Mouse (Mus musculus) midbrain, embryonic 10.5 days (tissue): ENCODE data around the gene Ttbk2. TPM values are rescaled to one million over a fixed set of nuclear protein-coding genes. Genes with fewer than 3 reads are reported as not detected.
A peak's percentile ranks its signal among the peaks of the same experiment; 100 is the strongest.

Source experiments
- DNase-seq: peaks from one replicate; pipeline ENCODE4 v3.0.0-alpha.2; 2017; ENCODE audit warnings: low spot score
- H3K27ac ChIP-seq: fragments of 300-500 bp; sonication (generic); replicated peaks from 2 replicates; pipeline ENCODE4 v1.5.1; 2016; ENCODE audit warnings: mild to moderate bottlenecking
- H3K27me3 ChIP-seq: fragments of 300-500 bp; sonication (generic); 2 replicates; pipeline ENCODE4 v1.6.1; 2016; ENCODE audit warnings: low read depth, mild to moderate bottlenecking; ENCODE audit not compliant: poor library complexity, severe bottlenecking
- H3K36me3 ChIP-seq: fragments of 300-500 bp; sonication (generic); 2 replicates; pipeline ENCODE4 v1.6.1; 2016; ENCODE audit warnings: mild to moderate bottlenecking, moderate library complexity
- H3K4me1 ChIP-seq: fragments of 300-500 bp; sonication (generic); 2 replicates; pipeline ENCODE4 v1.6.1; 2016
- H3K4me3 ChIP-seq: fragments of 300-500 bp; sonication (generic); 2 replicates; pipeline ENCODE4 v1.5.1; 2016; ENCODE audit warnings: mild to moderate bottlenecking, moderate library complexity
- H3K9me3 ChIP-seq: fragments of 300-500 bp; sonication (generic); replicated peaks from 2 replicates; pipeline ENCODE4 v1.6.1; 2016; ENCODE audit warnings: mild to moderate bottlenecking
- WGBS: fragments of 180-500 bp; shearing (Covaris S2); methylation state at CpG from one replicate; pipeline ENCODE4 v1.1.7; 2016; 5-methylcytosine and 5-hydroxymethylcytosine counted together
- polyA plus RNA-seq: library from polyadenylated mRNA; unstranded; fragments of >200 nt; fragmentation: Nextera tagmentation; extraction: Ambion mirVana; gene quantifications from 2 replicates; pipeline ENCODE4 v1.2.1, GENCODE M21; 2016

Ttbk2 gene
- polyA plus RNA-seq, 1 experiment from 2014 or later = 4.0 TPM

- Histone ChIP-seq H3K27ac (peak overlapping the region; percentile 90), H3K4me3 (peak overlapping the region; percentile 99), H3K9me3 (no peaks in the 10 kb centered on the region), H3K36me3 (peaks cover 34% of the 10 kb centered on the region), H3K4me1 (peaks cover 42% of the 10 kb centered on the region), H3K27me3 (no peaks in the 10 kb centered on the region)
- DNase-seq = no peak
- WGBS = under 1% methylated on average over 50 of the region's 50 CpGs
Measured at GRCm38 (mm10) chr2:120730639-120731166, 119.7 kb downstream of the Ttbk2 start.

- peak overlapping the region; percentile 90 for H3K27ac ChIP-seq
- no peak for DNase-seq
- 13% methylated on average over 23 of the region's 23 CpGs for WGBS
Measured at GRCm38 (mm10) chr2:120729775-120730585, 120.4 kb downstream of the Ttbk2 start.

GRCm38 (mm10) chr2:120724176-120724575 lies 126.2 kb downstream of the Ttbk2 start:
- H3K36me3 ChIP-seq = peaks cover 96% of the 10 kb centered on the region

More at GRCm38 (mm10) chr2:120729775-120730585, 120.4 kb downstream of the Ttbk2 start:
- peak overlapping the region; percentile 99 for H3K4me3 ChIP-seq
- no peaks in the 10 kb centered on the region for H3K27me3 ChIP-seq
- no peaks in the 10 kb centered on the region for H3K9me3 ChIP-seq
- H3K36me3 ChIP-seq = peaks cover 42% of the 10 kb centered on the region
- peaks cover 42% of the 10 kb centered on the region for H3K4me1 ChIP-seq

GRCm38 (mm10) chr2:120723621-120724020 lies 126.8 kb downstream of the Ttbk2 start:
- DNase-seq = no peak
- peaks cover 9% of the 10 kb centered on the region for H3K4me1 ChIP-seq
- 90% methylated on average over 4 of the region's 4 CpGs for WGBS
- no peaks in the 10 kb centered on the region for H3K27me3 ChIP-seq
- no peak overlapping the region for H3K4me3 ChIP-seq
- no peaks in the 10 kb centered on the region for H3K9me3 ChIP-seq
- H3K27ac ChIP-seq = no peak overlapping the region
- peaks cover 98% of the 10 kb centered on the region for H3K36me3 ChIP-seq

More at GRCm38 (mm10) chr2:120724176-120724575, 126.2 kb downstream of the Ttbk2 start:
- 88% methylated on average over 6 of the region's 6 CpGs for WGBS
- Histone ChIP-seq H3K9me3 (no peaks in the 10 kb centered on the region), H3K27me3 (no peaks in the 10 kb centered on the region), H3K4me3 (no peak overlapping the region), H3K4me1 (peaks cover 15% of the 10 kb centered on the region), H3K27ac (no peak overlapping the region)
- no peak for DNase-seq

- WGBS = 84% methylated on average over 8 of the region's 8 CpGs
- H3K4me1 ChIP-seq = no peaks in the 10 kb centered on the region
- DNase-seq = no peak
- no peaks in the 10 kb centered on the region for H3K27me3 ChIP-seq
- peaks cover 98% of the 10 kb centered on the region for H3K36me3 ChIP-seq
- no peaks in the 10 kb centered on the region for H3K9me3 ChIP-seq
- no peak overlapping the region for H3K4me3 ChIP-seq
- no peak overlapping the region for H3K27ac ChIP-seq
Measured at GRCm38 (mm10) chr2:120722491-120722890, 127.9 kb downstream of the Ttbk2 start.

GRCm38 (mm10) chr2:120721911-120722310 lies 128.5 kb downstream of the Ttbk2 start:
- no peak overlapping the region for H3K4me3 ChIP-seq
- peaks cover 98% of the 10 kb centered on the region for H3K36me3 ChIP-seq
- no peaks in the 10 kb centered on the region for H3K27me3 ChIP-seq
- WGBS = 93% methylated on average over 2 of the region's 2 CpGs
- no peaks in the 10 kb centered on the region for H3K4me1 ChIP-seq
- no peak for DNase-seq
- H3K9me3 ChIP-seq = no peaks in the 10 kb centered on the region
- no peak overlapping the region for H3K27ac ChIP-seq

GRCm38 (mm10) chr2:120720821-120721220 lies 129.6 kb downstream of the Ttbk2 start:
- no peak overlapping the region for H3K27ac ChIP-seq
- 96% methylated on average over 6 of the region's 6 CpGs for WGBS
- H3K36me3 ChIP-seq = peaks cover 98% of the 10 kb centered on the region
- H3K4me3 ChIP-seq = no peak overlapping the region
- no peaks in the 10 kb centered on the region for H3K9me3 ChIP-seq
- no peaks in the 10 kb centered on the region for H3K4me1 ChIP-seq
- no peak for DNase-seq
- H3K27me3 ChIP-seq = no peaks in the 10 kb centered on the region

GRCm38 (mm10) chr2:120718496-120718895 lies 131.9 kb downstream of the Ttbk2 start:
- no peaks in the 10 kb centered on the region for H3K27me3 ChIP-seq
- peaks cover 96% of the 10 kb centered on the region for H3K36me3 ChIP-seq
- H3K27ac ChIP-seq = no peak overlapping the region

GRCm38 (mm10) chr2:120713441-120713840 lies 137.0 kb downstream of the Ttbk2 start:
- H3K27me3 ChIP-seq = no peaks in the 10 kb centered on the region
- WGBS = 92% methylated on average over 3 of the region's 3 CpGs
- H3K4me1 ChIP-seq = no peaks in the 10 kb centered on the region
- no peak overlapping the region for H3K4me3 ChIP-seq
- DNase-seq = no peak
- peaks cover 71% of the 10 kb centered on the region for H3K36me3 ChIP-seq
- no peaks in the 10 kb centered on the region for H3K9me3 ChIP-seq
- H3K27ac ChIP-seq = no peak overlapping the region

More at GRCm38 (mm10) chr2:120718496-120718895, 131.9 kb downstream of the Ttbk2 start:
- no peak overlapping the region for H3K4me3 ChIP-seq
- no peaks in the 10 kb centered on the region for H3K9me3 ChIP-seq
- DNase-seq = no peak
- no peaks in the 10 kb centered on the region for H3K4me1 ChIP-seq
- WGBS = 94% methylated on average over 8 of the region's 8 CpGs

GRCm38 (mm10) chr2:120710948-120711347 lies 139.5 kb downstream of the Ttbk2 start:
- Histone ChIP-seq H3K27me3 (no peaks in the 10 kb centered on the region), H3K36me3 (peaks cover 50% of the 10 kb centered on the region), H3K9me3 (no peaks in the 10 kb centered on the region), H3K27ac (no peak overlapping the region), H3K4me3 (no peak overlapping the region), H3K4me1 (no peaks in the 10 kb centered on the region)
- no peak for DNase-seq
- 93% methylated on average over 3 of the region's 3 CpGs for WGBS

GRCm38 (mm10) chr2:120710154-120710553 lies 140.2 kb downstream of the Ttbk2 start:
- H3K36me3 ChIP-seq = peaks cover 44% of the 10 kb centered on the region
- H3K4me3 ChIP-seq = no peak overlapping the region
- 93% methylated on average over 3 of the region's 3 CpGs for WGBS
- no peaks in the 10 kb centered on the region for H3K4me1 ChIP-seq
- H3K27me3 ChIP-seq = no peaks in the 10 kb centered on the region
- no peak overlapping the region for H3K27ac ChIP-seq
- DNase-seq = no peak
- H3K9me3 ChIP-seq = no peaks in the 10 kb centered on the region

GRCm38 (mm10) chr2:120707041-120707440 lies 143.4 kb downstream of the Ttbk2 start:
- Histone ChIP-seq H3K4me1 (no peaks in the 10 kb centered on the region), H3K4me3 (no peak overlapping the region), H3K27me3 (no peaks in the 10 kb centered on the region), H3K27ac (no peak overlapping the region), H3K36me3 (peaks cover 13% of the 10 kb centered on the region), H3K9me3 (no peaks in the 10 kb centered on the region)
- DNase-seq = no peak

- 83% methylated on average over 5 of the region's 5 CpGs for WGBS
- peaks cover 11% of the 10 kb centered on the region; the same call in 1 of the 2 replicates for H3K36me3 ChIP-seq
- DNase-seq = no peak
- H3K4me1 ChIP-seq = no peaks in the 10 kb centered on the region
- H3K27ac ChIP-seq = no peak overlapping the region
- no peaks in the 10 kb centered on the region for H3K27me3 ChIP-seq
- no peak overlapping the region for H3K4me3 ChIP-seq
- H3K9me3 ChIP-seq = no peaks in the 10 kb centered on the region
Measured at GRCm38 (mm10) chr2:120702675-120703074, 147.7 kb downstream of the Ttbk2 start.
